Mouse (Mus musculus) myocyte (in vitro differentiated cells): ENCODE data around the gene Ssh2. TPM values are rescaled to one million over a fixed set of nuclear protein-coding genes. Genes with fewer than 3 reads are reported as not detected.
A peak's percentile ranks its signal among the peaks of the same experiment; 100 is the strongest.

Experiments
- H3K27me3 ChIP-seq: one replicate; pipeline ENCODE4 v1.6.1; 2011; ENCODE audit not compliant: control insufficient read depth, insufficient read depth, insufficient read length
- H3K36me3 ChIP-seq: one replicate; pipeline ENCODE4 v1.6.1; 2011; ENCODE audit not compliant: control insufficient read depth, insufficient read depth
- H3K4me2 ChIP-seq: one replicate; pipeline ENCODE4 v1.6.1; 2011; ENCODE audit warnings: low read depth, control low read depth
- H3K4me3 ChIP-seq: one replicate; pipeline ENCODE4 v1.5.1; 2011; ENCODE audit warnings: mild to moderate bottlenecking, control low read depth, moderate library complexity
- H3K79me2 ChIP-seq: one replicate; pipeline ENCODE4 v1.6.1; 2011; ENCODE audit not compliant: control insufficient read depth, insufficient read depth
- H3ac ChIP-seq: one replicate; pipeline ENCODE4 v1.6.1; 2011; ENCODE audit not compliant: control insufficient read depth, insufficient read length
- CEBPB ChIP-seq: IDR thresholded peaks from 2 replicates; pipeline ENCODE4 v1.6.1; 2011; ENCODE audit warnings: mild to moderate bottlenecking, moderate library complexity; ENCODE audit not compliant: poor library complexity, insufficient read depth, severe bottlenecking
- E2F4 ChIP-seq: IDR thresholded peaks from one replicate; pipeline ENCODE4 v1.6.1; 2011; ENCODE audit warnings: mild to moderate bottlenecking, control low read depth, moderate library complexity; ENCODE audit not compliant: insufficient read depth
- MAX ChIP-seq: IDR thresholded peaks from one replicate; pipeline ENCODE4 v1.6.1; 2011; ENCODE audit warnings: low read depth, mild to moderate bottlenecking, control low read depth
- MYOD1 ChIP-seq, 3 experiments: IDR thresholded peaks; one replicate each; pipeline ENCODE4 v1.6.1; 2011; ENCODE audit warnings: control low read depth in 2 of 3, low read depth in 2 of 3, mild to moderate bottlenecking in 2 of 3, moderate library complexity in 1 of 3; ENCODE audit not compliant: insufficient read length in 2 of 3, control insufficient read depth in 1 of 3
- MYOG ChIP-seq, 3 experiments: IDR thresholded peaks; one replicate each; pipeline ENCODE4 v1.6.1; 2011; ENCODE audit warnings: control low read depth in 2 of 3, low read depth in 2 of 3, mild to moderate bottlenecking in 2 of 3; ENCODE audit not compliant: insufficient read length in 2 of 3, control insufficient read depth in 1 of 3, insufficient read depth in 1 of 3
- POLR2A ChIP-seq: IDR thresholded peaks from one replicate; pipeline ENCODE4 v1.6.1; 2011; ENCODE audit warnings: low read depth, mild to moderate bottlenecking, control low read depth, moderate library complexity; ENCODE audit not compliant: insufficient read length
- POLR2AphosphoS2 ChIP-seq: IDR thresholded peaks from one replicate; pipeline ENCODE4 v1.6.1; 2011; ENCODE audit warnings: low read depth, control low read depth; ENCODE audit not compliant: insufficient read length
- REST ChIP-seq: IDR thresholded peaks from one replicate; pipeline ENCODE4 v1.6.1; 2011; ENCODE audit warnings: mild to moderate bottlenecking, control low read depth, moderate library complexity; ENCODE audit not compliant: insufficient read depth, insufficient read length
- SRF ChIP-seq: IDR thresholded peaks from one replicate; pipeline ENCODE4 v1.6.1; 2011; ENCODE audit warnings: low read depth; ENCODE audit not compliant: control insufficient read depth, insufficient read length
- TCF12 ChIP-seq: IDR thresholded peaks from one replicate; pipeline ENCODE4 v1.6.1; 2011; ENCODE audit warnings: mild to moderate bottlenecking, control low read depth; ENCODE audit not compliant: poor library complexity, insufficient read depth, severe bottlenecking
- TCF3 ChIP-seq: IDR thresholded peaks from one replicate; pipeline ENCODE4 v1.6.1; 2011; ENCODE audit warnings: low read depth, control low read depth; ENCODE audit not compliant: insufficient read length
- USF1 ChIP-seq: IDR thresholded peaks from one replicate; pipeline ENCODE4 v1.6.1; 2011; ENCODE audit warnings: low read depth, mild to moderate bottlenecking, control low read depth, moderate library complexity
- polyA plus RNA-seq: library from polyadenylated mRNA; unstranded; fragments of >200 nt; fragmentation: generic; extraction: Trizol; gene quantifications from one replicate; pipeline ENCODE4 v1.2.1, GENCODE M21; 2012; ENCODE audit warnings: missing spikeins

The Ssh2 gene
- polyA plus RNA-seq, 1 experiment, result 4.8 TPM

DNA sequence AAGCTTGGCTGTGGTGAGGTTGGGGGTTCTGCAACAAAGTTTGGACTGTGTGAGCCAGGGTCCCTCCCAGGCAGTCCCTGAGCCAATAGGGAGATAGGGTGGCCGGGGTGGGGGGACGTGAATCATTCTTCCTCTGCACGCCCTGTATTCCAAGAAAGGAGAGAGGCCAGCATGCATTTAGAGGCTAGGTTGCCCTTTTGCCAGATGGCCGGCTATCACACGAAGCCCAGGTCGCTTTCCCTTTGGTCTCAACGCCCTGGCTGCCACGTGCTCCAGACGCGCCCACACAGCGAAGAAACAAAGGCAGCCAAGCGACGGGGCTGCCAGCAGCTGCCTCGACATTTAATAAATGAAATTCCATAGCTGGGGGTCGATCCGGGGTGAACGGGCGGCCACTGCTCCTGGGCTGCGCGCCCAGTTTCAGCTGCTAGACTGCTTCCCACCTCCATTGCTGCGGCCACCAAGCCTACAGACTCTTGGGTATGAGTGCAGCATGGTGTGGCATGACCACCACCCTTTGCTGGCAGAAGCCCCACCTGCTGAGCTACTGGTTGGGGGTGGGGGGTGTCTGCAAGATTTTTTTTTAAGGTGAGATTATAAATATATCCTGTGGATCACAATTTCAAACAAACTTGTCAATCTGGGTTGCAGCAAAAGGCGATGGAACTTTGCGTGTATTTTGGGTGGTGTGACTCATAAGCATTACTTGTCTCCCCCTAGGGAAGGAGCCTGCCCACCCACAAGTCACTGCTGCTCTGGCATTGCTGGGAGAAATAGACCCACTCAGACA, 275.6 kb downstream of the Ssh2 start:
- no peaks in the 10 kb centered on the region for H3K36me3 ChIP-seq
- peak overlapping the region; percentile 82 for H3ac ChIP-seq
- H3K27me3 ChIP-seq, result no peaks in the 10 kb centered on the region
- H3K4me3 ChIP-seq, result peak overlapping the region; percentile 57
- peaks cover 54% of the 10 kb centered on the region for H3K79me2 ChIP-seq
- peak overlapping the region; percentile 100 for H3K4me2 ChIP-seq
- TF ChIP-seq CEBPB (no peak), TCF3 (no peak), REST (no peak), MAX (peak; percentile 42), TCF12 (no peak), SRF (no peak), USF1 (peak; percentile 60), MYOG (IDR thresholded peaks at IDR 0.05; ENCODE audit: control insufficient read depth in 1 of 3, insufficient read depth in 1 of 3, insufficient read length in 2 of 3, low read depth in 2 of 3) (peak in 2 of 3 experiments; percentile 66 to 82), POLR2A (peak; percentile 77), POLR2AphosphoS2 (peak; percentile 51), E2F4 (no peak), MYOD1 (IDR thresholded peaks at IDR 0.05; ENCODE audit: control insufficient read depth in 1 of 3, insufficient read length in 2 of 3, low read depth in 2 of 3) (peak in 2 of 3 experiments; percentile 49 to 81)

DNA sequence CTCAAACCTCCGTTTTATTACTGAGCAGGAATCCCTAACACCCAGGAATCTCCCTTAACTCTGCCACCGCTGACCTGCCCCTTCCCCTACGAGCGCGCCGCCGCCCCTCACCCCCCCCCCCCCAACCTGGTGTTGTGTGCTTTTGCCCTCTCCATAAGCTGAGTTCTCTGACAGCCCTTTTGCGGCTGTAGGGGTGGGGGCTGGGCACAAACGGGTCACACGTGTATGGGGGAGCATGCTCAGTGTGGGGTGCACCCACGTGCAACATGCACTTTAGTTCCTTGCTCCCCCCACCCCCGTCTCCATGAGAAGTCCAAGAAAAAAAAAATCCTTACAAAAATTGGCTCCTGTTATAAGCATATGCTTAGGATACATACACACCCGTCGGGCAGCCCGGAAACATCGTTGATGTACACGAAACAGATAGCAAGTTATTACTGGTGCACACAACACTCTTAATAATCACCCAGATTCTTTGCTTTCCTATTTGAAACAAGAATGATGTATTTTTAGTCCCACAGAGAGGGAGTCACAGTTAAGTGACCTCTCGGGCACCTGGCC, 276.3 kb downstream of the Ssh2 start:
- peak overlapping the region; percentile 57 for H3K4me3 ChIP-seq
- no peaks in the 10 kb centered on the region for H3K27me3 ChIP-seq
- H3K4me2 ChIP-seq, result peak overlapping the region; percentile 100
- no peaks in the 10 kb centered on the region for H3K36me3 ChIP-seq
- H3ac ChIP-seq, result peak overlapping the region; percentile 82
- peaks cover 54% of the 10 kb centered on the region for H3K79me2 ChIP-seq
- no peak for TF ChIP-seq USF1
- no peak for TF ChIP-seq CEBPB
- TF ChIP-seq MAX, result no peak
- TF ChIP-seq TCF12, result no peak

DNA sequence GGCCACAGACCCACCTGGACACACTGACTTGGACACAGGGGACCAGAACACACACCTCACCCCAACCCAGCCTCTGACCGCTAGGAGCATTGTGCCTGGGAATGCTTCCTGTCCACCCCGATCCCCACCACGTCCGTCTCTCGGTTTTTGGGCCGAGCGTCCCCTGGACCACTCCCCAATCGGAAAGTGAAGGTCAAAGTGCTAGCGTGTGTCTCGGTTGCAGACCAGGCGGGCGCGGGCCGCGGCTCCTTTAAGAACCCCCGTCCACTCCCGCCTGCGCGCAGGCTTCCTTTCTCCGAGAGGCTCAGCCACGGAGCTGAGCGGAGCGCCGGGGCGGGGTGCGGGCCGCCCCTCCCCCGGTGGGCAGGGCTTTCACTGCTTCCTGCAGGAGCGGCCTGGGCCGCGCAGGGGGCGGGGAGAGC, 276.8 kb downstream of the Ssh2 start:
- H3ac ChIP-seq, result peak overlapping the region; percentile 82
- no peaks in the 10 kb centered on the region for H3K36me3 ChIP-seq
- TF ChIP-seq REST (no peak), SRF (peak; percentile 3), POLR2A (peak; percentile 28), CEBPB (no peak)
- peak overlapping the region; percentile 100 for H3K4me2 ChIP-seq
- H3K4me3 ChIP-seq, result peak overlapping the region; percentile 57
- no peaks in the 10 kb centered on the region for H3K27me3 ChIP-seq
- peaks cover 54% of the 10 kb centered on the region for H3K79me2 ChIP-seq

DNA sequence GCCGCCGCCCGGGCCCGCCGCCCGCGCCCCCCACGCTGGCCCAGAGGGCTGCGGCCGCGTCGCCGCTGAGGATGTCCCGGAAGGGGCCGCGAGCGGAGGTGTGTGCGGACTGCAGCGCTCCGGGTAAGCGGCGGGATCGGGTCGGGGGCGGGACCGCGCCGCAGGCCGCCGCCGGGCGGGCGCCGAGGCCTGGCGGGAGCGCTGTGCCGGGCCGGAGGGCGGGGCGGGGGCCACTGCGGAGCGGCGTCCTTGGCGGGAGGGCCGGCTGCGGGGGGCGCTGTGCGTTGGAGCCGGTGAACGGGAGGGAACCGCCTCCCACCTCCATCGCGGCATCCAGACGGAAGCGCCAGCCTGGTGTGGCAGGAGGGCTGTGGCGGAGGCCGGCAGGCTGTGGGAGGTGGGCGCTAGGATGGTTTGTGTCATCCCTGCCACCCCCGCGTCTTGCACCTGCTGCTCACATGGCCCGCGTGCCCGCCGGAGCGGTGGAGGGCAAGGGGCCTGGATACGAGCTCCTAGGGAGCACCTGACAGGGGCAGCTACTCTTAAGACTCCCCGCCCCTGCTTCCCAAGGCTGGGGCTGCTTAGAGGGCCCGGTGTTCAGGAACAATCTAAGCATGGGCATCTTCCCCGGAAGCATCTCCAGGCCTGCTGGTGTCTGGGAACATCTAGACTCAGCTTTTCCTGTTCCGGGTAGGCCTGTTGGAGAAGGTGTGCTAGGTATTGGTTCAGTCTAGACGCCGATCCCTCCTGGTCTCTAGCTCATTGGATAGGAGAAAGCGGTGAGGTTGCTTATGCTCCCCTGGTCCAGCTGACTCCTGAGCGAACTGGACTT, 277.6 kb downstream of the Ssh2 start, which contains the start of gene Git1:
TSS of gene Git1 (plus strand) at position 51 of the 832 bp plus-strand sequence.
- no peaks in the 10 kb centered on the region for H3K36me3 ChIP-seq
- H3K4me3 ChIP-seq, result peak within 1 kb of the TSS; percentile 57
- TF ChIP-seq POLR2AphosphoS2, result peak; percentile 25
- TF ChIP-seq CEBPB, result no peak
- TF ChIP-seq TCF12, result no peak
- TF ChIP-seq REST, result no peak
- TF ChIP-seq MYOD1 (IDR thresholded peaks at IDR 0.05; ENCODE audit: control insufficient read depth in 1 of 3, insufficient read length in 2 of 3, low read depth in 2 of 3), result peak in 2 of 3 experiments; percentile 40 to 84
- TF ChIP-seq POLR2A, result peak; percentile 46
- TF ChIP-seq MYOG (IDR thresholded peaks at IDR 0.05; ENCODE audit: control insufficient read depth in 1 of 3, insufficient read depth in 1 of 3, insufficient read length in 2 of 3, low read depth in 2 of 3), result peak in 2 of 3 experiments; percentile 49 to 71
- TF ChIP-seq MAX, result no peak
- TF ChIP-seq TCF3, result no peak
- H3ac ChIP-seq, result peak within 1 kb of the TSS; percentile 82
- no peaks in the 10 kb centered on the region for H3K27me3 ChIP-seq
- peak within 1 kb of the TSS; percentile 100 for H3K4me2 ChIP-seq
- peaks cover 57% of the 10 kb centered on the region for H3K79me2 ChIP-seq
